Mouse (Mus musculus) heart, adult 2 months (tissue): ENCODE results near the gene Plaa. TPM values are rescaled to one million over a fixed set of nuclear protein-coding genes. Genes with fewer than 3 reads are reported as not detected.

Experiments used
- DNase-seq, 2 experiments: peaks; one replicate each; pipeline ENCODE4 v3.0.0; 2021
- H3K27ac ChIP-seq: fragments of 200-600 bp; 2 replicates; pipeline ENCODE4 v1.8.1; 2022
- H3K27me3 ChIP-seq: fragments of 200-500 bp; 2 replicates; pipeline ENCODE4 v1.6.1; 2012; ENCODE audit warnings: mild to moderate bottlenecking, low read length, inconsistent platforms, mixed read lengths; ENCODE audit not compliant: control insufficient read depth, insufficient read depth
- H3K36me3 ChIP-seq: fragments of 200-500 bp; 2 replicates; pipeline ENCODE4 v1.6.1; 2012; ENCODE audit warnings: low read length, inconsistent platforms; ENCODE audit not compliant: control insufficient read depth, insufficient read depth
- H3K4me1 ChIP-seq: fragments of 200-500 bp; 2 replicates; pipeline ENCODE4 v1.6.1; 2011; ENCODE audit warnings: low read length; ENCODE audit not compliant: control insufficient read depth, insufficient read depth
- H3K4me3 ChIP-seq: fragments of 200-600 bp; 2 replicates; pipeline ENCODE4 v1.8.1; 2022
- H3K79me2 ChIP-seq: fragments of 200-500 bp; replicated peaks from 2 replicates; pipeline ENCODE4 v1.6.1; 2012; ENCODE audit warnings: mild to moderate bottlenecking, inconsistent platforms, low read length, moderate library complexity, mixed read lengths; ENCODE audit not compliant: control insufficient read depth, insufficient read depth
- H3K9ac ChIP-seq: fragments of 200-500 bp; 2 replicates; pipeline ENCODE4 v1.6.1; 2012; ENCODE audit warnings: low read depth, mild to moderate bottlenecking, control low read depth, inconsistent platforms, low read length, mixed read lengths
- CTCF ChIP-seq: fragments of 200-600 bp; IDR thresholded peaks from 2 replicates; pipeline ENCODE4 v1.8.1; 2022; ENCODE audit warnings: antibody characterized with exemption, mild to moderate bottlenecking, moderate library complexity
- EP300 ChIP-seq: fragments of 200-500 bp; IDR thresholded peaks from 2 replicates; pipeline ENCODE4 v1.6.1; 2011; ENCODE audit warnings: low read depth, low read length, control low read depth; ENCODE audit not compliant: insufficient read depth
- POLR2A ChIP-seq: fragments of 200-500 bp; IDR thresholded peaks from 2 replicates; pipeline ENCODE4 v1.6.1; 2011; ENCODE audit warnings: mild to moderate bottlenecking, low read depth, low read length, control low read depth; ENCODE audit not compliant: insufficient read depth
- WGBS: fragments of 180-500 bp; shearing (Covaris S2); methylation state at CpG from one replicate; pipeline ENCODE4 v1.1.7; 2018; 5-methylcytosine and 5-hydroxymethylcytosine counted together
- intact Hi-C: fragments of 180-260 bp; cut with DNase I; formaldehyde crosslinking; loops from one replicate; pipeline ENCODE4 v1.15.1; 2025
- polyA plus RNA-seq: library from polyadenylated mRNA; depleted of rRNA; stranded (reverse); fragments of >200 nt; gene quantifications from 2 replicates; pipeline ENCODE4 v1.2.3, GENCODE M21; 2012
- total RNA-seq, 2 experiments: library from RNA; stranded (reverse); gene quantifications; 2 replicates each; pipeline ENCODE4 v1.2.3; 2021

Plaa gene
- total and polyA plus RNA-seq, 3 experiments: 26.1 to 46.8 (median 39.9) TPM

- H3K9ac ChIP-seq: no peak overlapping the region
- WGBS: 76% methylated on average over 4 of the region's 4 CpGs
- DNase-seq: no peak
- H3K36me3 ChIP-seq: no peaks in the 10 kb centered on the region; the same call in 1 of the 2 replicates
- H3K27me3 ChIP-seq: no peaks in the 10 kb centered on the region
- no peak overlapping the region for H3K4me3 ChIP-seq
- intact Hi-C loops: loop anchor here (5.0 kb wide), 1 partner anchor 44 kb away; the partner anchor contains the start of genes Caap1 and Gm10306
- H3K79me2 ChIP-seq: peaks cover 4% of the 10 kb centered on the region; the same call in 1 of the 2 replicates
- TF ChIP-seq CTCF: peak; percentile 48
- no peak for TF ChIP-seq EP300
- H3K27ac ChIP-seq: no peak overlapping the region
- peaks cover 3% of the 10 kb centered on the region; the same call in 1 of the 2 replicates for H3K4me1 ChIP-seq
Observed at GRCm38 (mm10) chr4:94601395-94601794, 1.6 kb downstream of the Plaa start.

DNA sequence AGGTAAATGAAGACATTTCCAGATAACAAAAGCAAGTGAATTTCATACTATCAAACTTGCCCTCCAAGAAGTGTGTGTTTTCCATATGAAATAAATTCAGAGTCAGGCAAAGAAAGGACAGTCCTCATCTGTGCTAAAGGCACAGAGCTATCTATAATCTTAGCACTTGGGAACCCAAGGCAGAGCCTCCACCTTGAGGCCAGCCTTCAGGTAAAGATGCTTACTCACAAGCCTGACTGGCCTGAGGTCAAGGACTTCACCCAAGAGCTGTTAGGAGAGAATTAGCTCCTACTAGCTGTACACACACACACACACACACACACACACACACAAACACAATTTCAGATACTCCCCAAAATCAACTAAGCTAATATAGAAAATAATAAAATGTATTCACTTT is 10.3 kb downstream of the Plaa start:
- DNase-seq: no peak
- Histone ChIP-seq H3K4me3 (no peak overlapping the region), H3K79me2 (peaks cover 6% of the 10 kb centered on the region; the same call in 1 of the 2 replicates), H3K27me3 (no peaks in the 10 kb centered on the region), H3K36me3 (peaks cover 2% of the 10 kb centered on the region), H3K27ac (no peak overlapping the region), H3K4me1 (peaks cover 3% of the 10 kb centered on the region), H3K9ac (no peak overlapping the region)
- TF ChIP-seq CTCF (no peak), EP300 (no peak), POLR2A (no peak)
- intact Hi-C loops: no loop called here

DNA sequence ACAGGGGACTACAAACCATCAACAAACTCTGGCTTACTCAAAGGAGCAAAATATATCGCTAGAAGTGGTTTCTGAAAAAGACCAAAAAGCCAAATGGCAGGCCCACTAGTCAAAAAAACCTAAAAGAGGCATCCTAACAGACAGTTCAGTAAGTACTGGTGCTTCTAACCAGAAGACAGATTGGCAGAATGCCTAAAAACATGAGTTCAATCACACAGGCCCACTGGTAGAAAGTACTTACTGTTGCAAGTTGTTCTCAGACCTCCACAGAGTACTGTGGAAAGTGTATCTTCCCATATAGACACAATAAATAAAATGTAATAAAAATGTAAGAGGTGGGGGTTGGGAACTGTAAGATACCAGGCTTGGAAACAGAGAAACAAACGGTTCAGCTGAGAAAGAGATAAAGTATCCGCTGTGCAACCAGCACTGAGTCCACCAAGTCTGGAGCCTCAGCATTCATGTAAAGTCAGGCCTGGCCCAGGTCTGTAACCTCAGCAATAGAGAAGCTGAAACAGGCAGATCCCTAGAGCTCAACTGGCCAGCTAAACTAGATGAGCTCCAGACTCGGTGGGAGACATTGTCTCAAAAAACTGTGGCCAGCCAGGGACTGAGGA is 11.2 kb downstream of the Plaa start:
- H3K4me1 ChIP-seq: peaks cover 3% of the 10 kb centered on the region
- H3K36me3 ChIP-seq: peaks cover 2% of the 10 kb centered on the region
- intact Hi-C loops: no loop called here
- no peak overlapping the region for H3K9ac ChIP-seq
- 56% methylated on average over 4 of the region's 4 CpGs for WGBS
- H3K27ac ChIP-seq: no peak overlapping the region
- no peaks in the 10 kb centered on the region for H3K27me3 ChIP-seq
- no peak for TF ChIP-seq POLR2A
- TF ChIP-seq EP300: no peak
- no peak for TF ChIP-seq CTCF
- no peak for DNase-seq
- H3K4me3 ChIP-seq: no peak overlapping the region
- peaks cover 6% of the 10 kb centered on the region; the same call in 1 of the 2 replicates for H3K79me2 ChIP-seq

DNA sequence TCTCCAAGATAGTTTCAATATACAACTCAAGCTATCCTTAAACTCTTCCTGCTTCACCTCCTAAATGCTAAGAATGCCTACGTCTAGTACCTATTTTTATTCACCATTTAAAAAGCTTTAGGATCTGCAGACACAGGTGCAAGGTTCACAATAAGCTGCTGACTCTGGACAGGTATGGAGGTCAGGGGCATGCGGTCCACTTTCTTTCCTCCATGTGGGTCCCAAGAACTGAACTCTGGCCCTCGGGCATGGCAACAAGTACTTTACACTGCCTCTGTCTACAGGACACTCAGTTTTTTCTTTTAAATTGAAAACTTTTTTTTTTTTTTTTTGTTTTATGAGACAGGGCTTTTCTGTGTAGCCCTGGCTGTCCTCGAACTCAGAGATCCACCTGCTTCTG is 30.4 kb downstream of the Plaa start:
- H3K27me3 ChIP-seq: no peaks in the 10 kb centered on the region
- peaks cover 4% of the 10 kb centered on the region for H3K36me3 ChIP-seq
- H3K9ac ChIP-seq: no peak overlapping the region
- 93% methylated on average over 4 of the region's 4 CpGs for WGBS
- H3K27ac ChIP-seq: no peak overlapping the region
- TF ChIP-seq POLR2A (no peak), CTCF (no peak), EP300 (no peak)
- intact Hi-C loops: no loop called here
- H3K4me1 ChIP-seq: no peaks in the 10 kb centered on the region
- DNase-seq: no peak
- H3K79me2 ChIP-seq: no peaks in the 10 kb centered on the region
- H3K4me3 ChIP-seq: no peak overlapping the region

DNA sequence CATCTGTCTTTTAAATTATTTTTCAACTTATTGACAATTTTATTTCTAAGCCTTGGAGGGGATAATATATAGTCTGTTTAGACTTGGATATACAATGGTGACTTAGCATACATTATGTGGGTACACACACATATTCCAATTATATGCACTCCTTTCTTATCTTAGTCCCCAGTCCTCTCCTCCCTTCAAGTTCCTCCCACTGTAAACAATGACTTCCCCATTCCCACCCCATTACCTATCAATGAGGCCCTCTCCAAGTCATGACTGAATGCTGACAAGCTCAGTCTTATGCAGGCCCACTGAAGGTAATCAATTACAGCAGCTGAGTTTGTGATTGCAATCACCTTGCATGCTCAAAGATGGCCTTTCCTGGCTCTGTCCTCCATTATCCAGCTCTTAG is 38.7 kb downstream of the Plaa start:
- no peak overlapping the region for H3K4me3 ChIP-seq
- H3K79me2 ChIP-seq: no peaks in the 10 kb centered on the region
- H3K27me3 ChIP-seq: no peaks in the 10 kb centered on the region
- H3K9ac ChIP-seq: no peak overlapping the region
- TF ChIP-seq EP300 (no peak), CTCF (no peak), POLR2A (no peak)
- H3K4me1 ChIP-seq: no peaks in the 10 kb centered on the region
- intact Hi-C loops: no loop called here
- no peak overlapping the region for H3K27ac ChIP-seq
- DNase-seq: no peak
- H3K36me3 ChIP-seq: peaks cover 1% of the 10 kb centered on the region

DNA sequence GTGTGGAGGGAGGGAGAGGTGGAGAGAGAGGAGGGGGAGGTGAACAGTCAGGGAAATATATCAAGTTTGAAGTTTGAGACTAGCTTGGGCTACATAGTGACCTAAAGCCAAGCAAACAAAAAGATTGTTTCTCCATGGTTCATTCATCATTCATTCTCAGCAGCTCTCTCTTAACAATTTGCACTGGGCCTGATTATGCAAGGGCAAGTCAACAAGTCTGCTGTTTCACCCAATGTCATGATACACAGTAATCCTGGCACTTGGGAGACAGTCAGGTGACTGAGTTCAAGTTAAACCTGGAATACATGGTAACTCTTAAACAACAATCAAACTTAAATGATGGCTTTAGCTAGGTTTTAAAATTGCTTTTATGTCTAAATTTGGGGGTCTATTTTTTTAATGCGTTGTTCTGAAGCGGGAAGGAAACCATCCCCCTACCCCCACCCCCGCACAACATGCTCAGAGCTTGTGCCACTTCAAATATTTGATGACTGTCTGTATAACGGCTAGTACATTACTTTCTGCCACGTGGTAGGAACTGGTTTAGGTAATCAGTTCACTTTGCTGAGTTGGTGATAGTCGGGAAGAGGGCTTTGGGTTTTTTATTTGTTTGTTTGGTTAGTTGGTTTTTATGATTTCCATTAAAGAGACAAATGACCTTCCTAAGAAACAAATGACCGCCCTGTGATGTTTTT is 40.9 kb downstream of the Plaa start:
- Histone ChIP-seq H3K36me3 (no peaks in the 10 kb centered on the region), H3K27me3 (no peaks in the 10 kb centered on the region), H3K4me1 (no peaks in the 10 kb centered on the region; the same call in 1 of the 2 replicates), H3K79me2 (no peaks in the 10 kb centered on the region), H3K9ac (no peak overlapping the region), H3K4me3 (no peak overlapping the region), H3K27ac (no peak overlapping the region)
- no peak for DNase-seq
- no peak for TF ChIP-seq POLR2A
- TF ChIP-seq CTCF: no peak
- TF ChIP-seq EP300: no peak
- 71% methylated on average over 7 of the region's 7 CpGs for WGBS
- intact Hi-C loops: no loop called here
